ENCODE assay signal across 30 mouse cellular contexts in the genomic region with DNA sequence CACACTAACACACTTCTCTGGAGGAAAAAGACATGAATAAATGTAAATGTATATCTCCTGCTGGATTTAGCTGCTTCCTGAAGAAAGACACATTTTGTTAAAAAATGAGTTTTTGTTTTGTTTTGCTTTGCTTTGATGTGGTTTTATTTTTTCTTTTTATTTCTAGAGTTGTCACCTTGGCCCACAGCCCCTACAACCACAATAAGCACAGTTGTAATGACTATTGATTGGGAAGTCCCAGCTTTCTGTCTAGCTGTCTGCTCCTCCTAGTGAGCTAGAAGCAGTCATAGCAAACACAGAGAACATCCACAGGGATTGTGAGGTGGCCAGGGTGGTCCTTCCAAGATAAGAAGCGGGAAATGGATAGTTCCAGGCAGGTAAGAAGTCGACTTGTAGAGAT.
A peak's percentile ranks its signal among the peaks of the same experiment; 100 is the strongest.
DNase-seq lines count a peak whose midpoint lies in the region; ATAC-seq and TF ChIP-seq lines count a peak whose summit lies in the region.
"Had no signal": no experiment of that assay in that cellular context is flagged by ENCODE, and none has a peak within 500 bp of the region (broad histone marks: within the 10 kb centered on the region; RNA-seq: fewer than 3 reads in every experiment).

No protein-coding gene starts in this region.

- intact Hi-C loops in heart, adult 2 months (cut with DNase I), result loop anchor here (5.0 to 10.0 kb wide), 3 partner anchors 46 to 264 kb away; partner anchors contain the start of gene Lrrc3b
- intact Hi-C loops in heart, postnatal 25 days (cut with DNase I), result loop anchor here (10.0 kb wide), 1 partner anchor 344 kb away; no protein-coding TSS in a partner anchor

- no peaks in the 10 kb centered on the region for H3K9me3 ChIP-seq in limb, embryonic 10.5 days (replicated peaks)
- no peaks in the 10 kb centered on the region for H3K9me3 ChIP-seq in hindbrain, embryonic 12.5 days (replicated peaks)
- H3K9me3 ChIP-seq: embryonic facial prominence, embryonic 10.5 days; embryonic facial prominence, embryonic 13.5 days; forebrain, embryonic 12.5 days; forebrain, embryonic 15.5 days; G1E; heart, embryonic 12.5 days; heart, embryonic 15.5 days; hindbrain, embryonic 15.5 days had no signal

- no peaks in the 10 kb centered on the region for H3K36me3 ChIP-seq in heart, adult 2 months (ENCODE audit: control insufficient read depth, insufficient read depth, low read length)
- H3K36me3 ChIP-seq in limb, embryonic 10.5 days, result no peaks in the 10 kb centered on the region
- no peaks in the 10 kb centered on the region for H3K36me3 ChIP-seq in hindbrain, embryonic 12.5 days
- H3K36me3 ChIP-seq: embryonic facial prominence, embryonic 10.5 days; embryonic facial prominence, embryonic 13.5 days; forebrain, embryonic 12.5 days; forebrain, embryonic 15.5 days; G1E; heart, embryonic 12.5 days; heart, embryonic 15.5 days; hindbrain, embryonic 15.5 days had no signal

- no peaks in the 10 kb centered on the region; the same call in 1 of the 2 replicates for H3K4me1 ChIP-seq in heart, adult 2 months (ENCODE audit: control insufficient read depth, insufficient read depth, low read length)
- no peaks in the 10 kb centered on the region for H3K4me1 ChIP-seq in limb, embryonic 10.5 days
- H3K4me1 ChIP-seq in hindbrain, embryonic 12.5 days, result no peaks in the 10 kb centered on the region
- H3K4me1 ChIP-seq: embryonic facial prominence, embryonic 10.5 days; embryonic facial prominence, embryonic 13.5 days; forebrain, embryonic 12.5 days; forebrain, embryonic 15.5 days; heart, embryonic 12.5 days; heart, embryonic 15.5 days; hindbrain, embryonic 15.5 days had no signal

- WGBS in heart, adult 2 months, result 84% methylated on average over 2 of the region's 2 CpGs
- 94% methylated on average over 2 of the region's 2 CpGs for WGBS in limb, embryonic 10.5 days
- WGBS in hindbrain, embryonic 12.5 days, result 77% methylated on average over 2 of the region's 2 CpGs

- no peak overlapping the region for H3K4me2 ChIP-seq in hindbrain, embryonic 12.5 days (replicated peaks)
- H3K4me2 ChIP-seq: embryonic facial prominence, embryonic 13.5 days; forebrain, embryonic 12.5 days; forebrain, embryonic 15.5 days; heart, embryonic 12.5 days; heart, embryonic 15.5 days; hindbrain, embryonic 15.5 days had no signal

- no peak for TF ChIP-seq CTCF in heart, adult 2 months (IDR thresholded peaks at IDR 0.05)

- H3K27me3 ChIP-seq in heart, adult 2 months (ENCODE audit: control insufficient read depth, insufficient read depth, low read length), result no peaks in the 10 kb centered on the region
- no peaks in the 10 kb centered on the region for H3K27me3 ChIP-seq in limb, embryonic 10.5 days (ENCODE audit: low read depth, poor library complexity, severe bottlenecking)
- H3K27me3 ChIP-seq in hindbrain, embryonic 12.5 days, result no peaks in the 10 kb centered on the region
- H3K27me3 ChIP-seq: CH12.LX; embryonic facial prominence, embryonic 13.5 days; forebrain, embryonic 12.5 days; forebrain, embryonic 15.5 days; heart, embryonic 12.5 days; heart, embryonic 15.5 days; hindbrain, embryonic 15.5 days; Patski had no signal

- H3K27ac ChIP-seq in heart, adult 2 months, result peak overlapping the region; percentile 65
- H3K27ac ChIP-seq in limb, embryonic 10.5 days, result no peak overlapping the region
- H3K27ac ChIP-seq in hindbrain, embryonic 12.5 days, result no peak overlapping the region
- H3K27ac ChIP-seq: embryonic facial prominence, embryonic 10.5 days; embryonic facial prominence, embryonic 13.5 days; forebrain, embryonic 12.5 days; forebrain, embryonic 15.5 days; heart, embryonic 15.5 days; hindbrain, embryonic 15.5 days had no signal

- no peak for TF ChIP-seq EP300 in heart, adult 2 months (IDR thresholded peaks at IDR 0.05; ENCODE audit: insufficient read depth, low read depth, low read length)

- H3K79me2 ChIP-seq in heart, adult 2 months (replicated peaks; ENCODE audit: control insufficient read depth, insufficient read depth, low read length), result no peaks in the 10 kb centered on the region

- no peak for DNase-seq in heart, adult 2 months
- DNase-seq in heart, postnatal 25 days (ENCODE audit: low spot score), result no peak
- DNase-seq in naive thymus-derived CD4-positive, alpha-beta T cell, adult 2 months (ENCODE audit: low read depth), result peak; percentile 22
- DNase-seq in limb, embryonic 10.5 days (ENCODE audit: low spot score), result no peak
- DNase-seq: adrenal gland, adult 2 months; adrenal gland, postnatal 14 days; B cell, adult 2 months; cerebellum, adult 11 months; cerebellum, adult 2 months; cerebellum, adult 9-11 months; cerebellum, postnatal 36 days; embryo, embryonic 11 days; gastrocnemius, postnatal 10 days; heart, adult 11 months; heart, postnatal 10 days; heart, postnatal 4 days; kidney, adult 18-20 months had no signal

- H3K9ac ChIP-seq in heart, adult 2 months (ENCODE audit: low read depth, low read length), result no peak overlapping the region
- H3K9ac ChIP-seq in hindbrain, embryonic 12.5 days, result no peak overlapping the region
- H3K9ac ChIP-seq: embryonic facial prominence, embryonic 13.5 days; forebrain, embryonic 12.5 days; forebrain, embryonic 15.5 days; heart, embryonic 12.5 days; heart, embryonic 15.5 days; hindbrain, embryonic 15.5 days had no signal

- peak; percentile 65 for ATAC-seq in activated CD4-positive, CD25-positive, alpha-beta regulatory T cell, adult 4 months
- no peak for ATAC-seq in hindbrain, embryonic 12.5 days (ENCODE audit: low FRiP score)
- ATAC-seq: forebrain, embryonic 15.5 days; Patski had no signal

- H3K4me3 ChIP-seq in heart, adult 2 months, result no peak overlapping the region
- H3K4me3 ChIP-seq in limb, embryonic 10.5 days, result no peak overlapping the region
- H3K4me3 ChIP-seq in hindbrain, embryonic 12.5 days, result no peak overlapping the region
- H3K4me3 ChIP-seq: embryonic facial prominence, embryonic 10.5 days; embryonic facial prominence, embryonic 13.5 days; erythroblast, embryonic 14.5 days; forebrain, embryonic 12.5 days; forebrain, embryonic 15.5 days; heart, embryonic 12.5 days; heart, embryonic 15.5 days; hindbrain, embryonic 15.5 days had no signal

- no peak for TF ChIP-seq POLR2A in heart, adult 2 months (IDR thresholded peaks at IDR 0.05; ENCODE audit: insufficient read depth, low read depth, low read length)
